Mouse (Mus musculus) liver, embryonic 12.5 days (tissue): ENCODE data around the gene Tmem246. TPM values are rescaled to one million over a fixed set of nuclear protein-coding genes. Genes with fewer than 3 reads are reported as not detected.

ENCODE experiments used
- ATAC-seq: fragments of 200-750 bp; cut with Nextera tagmentation; 2 replicates; pipeline ENCODE4 v1.8.0; 2017; ENCODE audit warnings: moderate number of reproducible peaks, mild to moderate bottlenecking, moderate library complexity
- H3K27ac ChIP-seq: fragments of 300-500 bp; sonication (generic); 2 replicates; pipeline ENCODE4 v1.5.1; 2016; ENCODE audit warnings: mild to moderate bottlenecking
- H3K27me3 ChIP-seq: fragments of 300-500 bp; sonication (generic); replicated peaks from 2 replicates; pipeline ENCODE4 v1.6.1; 2016; ENCODE audit warnings: mild to moderate bottlenecking, moderate library complexity
- H3K36me3 ChIP-seq: fragments of 300-500 bp; sonication (generic); 2 replicates; pipeline ENCODE4 v1.6.1; 2016; ENCODE audit warnings: mild to moderate bottlenecking, moderate library complexity
- H3K4me1 ChIP-seq: fragments of 300-500 bp; sonication (generic); 2 replicates; pipeline ENCODE4 v1.6.1; 2016
- H3K4me2 ChIP-seq: fragments of 300-500 bp; sonication (generic); 2 replicates; pipeline ENCODE4 v1.6.1; 2016; ENCODE audit warnings: mild to moderate bottlenecking, moderate library complexity
- H3K4me3 ChIP-seq: fragments of 300-500 bp; sonication (generic); 2 replicates; pipeline ENCODE4 v1.5.1; 2016; ENCODE audit warnings: mild to moderate bottlenecking, moderate library complexity
- H3K9ac ChIP-seq: fragments of 300-500 bp; sonication (generic); 2 replicates; pipeline ENCODE4 v1.6.1; 2016; ENCODE audit warnings: mild to moderate bottlenecking, moderate library complexity
- H3K9me3 ChIP-seq: fragments of 300-500 bp; sonication (generic); replicated peaks from 2 replicates; pipeline ENCODE4 v1.6.1; 2016; ENCODE audit warnings: mild to moderate bottlenecking, moderate library complexity
- WGBS: fragments of 180-500 bp; shearing (Covaris S2); methylation state at CpG from one replicate; pipeline ENCODE4 v1.1.7; 2016; ENCODE audit not compliant: insufficient replicate concordance; 5-methylcytosine and 5-hydroxymethylcytosine counted together
- polyA plus RNA-seq: library from polyadenylated mRNA; unstranded; fragments of >200 nt; fragmentation: Nextera tagmentation; extraction: Ambion mirVana; gene quantifications from 2 replicates; pipeline ENCODE4 v1.2.1, GENCODE M21; 2016

The Tmem246 gene
- polyA plus RNA-seq, 1 experiment from 2014 or later = 13.3 TPM

DNA sequence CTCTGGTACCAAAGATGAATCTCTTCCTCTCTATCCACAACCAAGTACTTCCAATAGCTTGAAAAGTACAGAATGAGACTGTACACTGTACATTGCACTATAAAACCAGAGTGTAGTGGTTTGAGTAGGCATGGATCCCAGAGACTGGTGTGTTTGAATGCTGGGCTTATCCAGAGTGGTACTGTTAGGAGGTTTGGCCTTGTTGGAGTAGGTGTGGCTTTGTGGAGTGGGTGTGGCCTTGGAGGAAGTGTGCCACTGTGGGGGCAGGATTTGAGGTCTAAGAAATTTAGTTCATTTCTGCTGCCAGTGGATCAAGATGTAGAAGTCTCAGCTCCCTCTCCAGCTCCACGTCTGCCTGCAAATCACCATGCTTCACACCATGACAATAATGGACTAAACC, 7.8 kb upstream of the Tmem246 start:
- H3K27me3 ChIP-seq = peaks cover 7% of the 10 kb centered on the region; the same call in 1 of the 2 replicates
- peak; percentile 54 for ATAC-seq
- no peak overlapping the region for H3K4me3 ChIP-seq
- no peaks in the 10 kb centered on the region for H3K36me3 ChIP-seq
- peaks cover 16% of the 10 kb centered on the region for H3K4me1 ChIP-seq
- WGBS = 56% methylated on average over 1 of the region's 1 CpGs
- no peak overlapping the region for H3K4me2 ChIP-seq
- no peak overlapping the region for H3K9ac ChIP-seq
- H3K27ac ChIP-seq = no peak overlapping the region
- H3K9me3 ChIP-seq = no peaks in the 10 kb centered on the region

DNA sequence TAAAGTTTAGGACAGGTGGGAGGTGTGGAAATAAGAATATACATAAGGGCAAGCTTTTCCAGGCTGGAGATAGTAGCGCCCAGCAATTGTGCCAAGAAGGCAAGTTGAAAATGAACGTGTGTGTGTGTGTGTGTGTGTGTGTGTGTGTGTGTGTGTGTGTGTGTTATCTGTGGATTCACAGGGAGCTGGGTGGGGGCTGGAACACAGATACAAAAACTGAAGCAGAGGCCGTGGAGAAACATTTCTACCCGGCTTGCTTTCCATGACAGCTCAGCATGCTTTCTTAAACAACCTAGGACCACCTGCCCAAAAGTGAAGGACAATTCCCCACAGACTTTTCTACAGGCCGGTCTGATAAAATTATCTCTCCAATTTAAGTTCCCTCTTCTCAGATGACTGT, 6.9 kb upstream of the Tmem246 start:
- H3K9ac ChIP-seq = no peak overlapping the region
- ATAC-seq = peak; percentile 54; the same call in 1 of the 2 replicates

DNA sequence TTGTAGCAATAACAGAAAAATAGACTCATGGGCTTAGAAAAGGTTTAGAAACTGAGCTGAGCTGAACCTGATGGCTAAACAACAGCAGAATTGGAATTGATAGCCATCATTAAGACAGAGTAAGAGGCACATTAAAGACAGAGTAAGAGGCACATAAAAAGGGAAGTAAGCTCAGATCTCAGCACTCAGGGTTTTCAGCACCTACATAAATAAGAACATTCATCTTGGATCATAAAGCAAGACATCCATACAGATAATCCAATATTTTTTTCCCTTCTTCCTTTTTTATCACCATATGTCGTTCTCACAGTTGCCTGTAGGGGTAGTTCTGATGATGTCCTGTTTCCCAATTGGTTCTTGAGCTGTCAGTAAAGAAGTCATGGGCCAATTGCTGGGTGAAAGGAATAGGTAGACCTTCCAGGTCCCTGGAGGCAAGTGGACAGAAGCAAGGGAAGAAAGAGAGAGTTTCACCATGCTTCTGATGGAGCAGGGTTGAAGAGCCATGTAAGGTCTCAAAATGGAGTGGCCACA, 6.4 kb upstream of the Tmem246 start:
- H3K4me2 ChIP-seq = no peak overlapping the region
- no peak overlapping the region for H3K9ac ChIP-seq
- ATAC-seq = peak; percentile 40; the same call in 1 of the 2 replicates
- H3K36me3 ChIP-seq = no peaks in the 10 kb centered on the region
- H3K27me3 ChIP-seq = peaks cover 7% of the 10 kb centered on the region; the same call in 1 of the 2 replicates
- 47% methylated on average over 1 of the region's 1 CpGs for WGBS
- no peak overlapping the region for H3K27ac ChIP-seq
- H3K4me3 ChIP-seq = no peak overlapping the region
- H3K9me3 ChIP-seq = no peaks in the 10 kb centered on the region
- H3K4me1 ChIP-seq = peaks cover 16% of the 10 kb centered on the region

More for the DNA sequence above, 6.9 kb upstream of the Tmem246 start:
- no peaks in the 10 kb centered on the region for H3K9me3 ChIP-seq
- no peak overlapping the region for H3K4me3 ChIP-seq
- H3K36me3 ChIP-seq = no peaks in the 10 kb centered on the region
- WGBS = 40% methylated on average over 5 of the region's 5 CpGs
- peak overlapping the region; percentile 11; the same call in 1 of the 2 replicates for H3K4me2 ChIP-seq
- H3K4me1 ChIP-seq = peaks cover 16% of the 10 kb centered on the region
- no peak overlapping the region for H3K27ac ChIP-seq
- H3K27me3 ChIP-seq = peaks cover 7% of the 10 kb centered on the region; the same call in 1 of the 2 replicates

DNA sequence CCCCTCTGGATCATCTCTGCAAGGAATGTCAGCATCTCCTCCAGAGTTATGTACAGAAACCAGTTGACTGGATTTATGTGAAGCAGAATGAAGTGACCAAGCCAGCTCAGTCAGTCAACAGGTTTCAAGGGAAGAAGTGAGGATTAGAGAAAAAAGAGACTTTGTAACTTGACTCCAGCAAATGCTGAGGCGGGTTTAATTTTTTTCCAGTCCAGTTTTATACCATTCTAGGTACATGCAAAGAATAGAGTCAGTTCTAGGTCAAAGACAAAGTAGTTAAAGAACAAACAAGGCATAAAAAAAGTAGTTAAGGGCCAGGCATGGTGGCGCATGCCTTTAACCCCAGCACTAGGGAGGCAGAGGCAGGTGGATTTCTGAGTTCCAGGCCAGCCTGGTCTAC, 5.5 kb upstream of the Tmem246 start:
- H3K27me3 ChIP-seq = peaks cover 7% of the 10 kb centered on the region; the same call in 1 of the 2 replicates
- no peak overlapping the region for H3K9ac ChIP-seq
- no peak overlapping the region for H3K4me2 ChIP-seq
- ATAC-seq = no peak
- H3K4me1 ChIP-seq = peaks cover 17% of the 10 kb centered on the region
- no peak overlapping the region for H3K27ac ChIP-seq
- 73% methylated on average over 2 of the region's 2 CpGs for WGBS
- H3K4me3 ChIP-seq = no peak overlapping the region
- no peaks in the 10 kb centered on the region for H3K9me3 ChIP-seq
- H3K36me3 ChIP-seq = no peaks in the 10 kb centered on the region

DNA sequence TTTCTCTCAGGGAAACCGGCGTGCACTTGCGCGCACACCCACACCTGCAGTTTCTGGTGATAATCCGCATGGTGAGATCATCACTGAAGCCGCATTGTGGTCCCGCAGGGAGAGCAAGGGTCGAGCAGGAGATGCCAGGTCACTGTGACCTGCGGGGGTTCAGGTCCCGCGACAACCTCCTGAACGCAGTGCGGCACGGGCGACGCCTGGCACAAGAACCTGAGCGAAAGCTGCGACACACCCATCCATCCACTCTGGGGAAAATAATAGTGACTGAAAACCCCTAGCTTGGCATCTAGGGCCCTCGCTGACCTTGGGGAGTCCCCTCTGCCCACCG, 862 bp downstream of the Tmem246 start:
- Histone ChIP-seq H3K9me3 (no peaks in the 10 kb centered on the region), H3K27me3 (no peaks in the 10 kb centered on the region), H3K27ac (peak overlapping the region; percentile 75; the same call in 1 of the 2 replicates), H3K9ac (peak overlapping the region; percentile 75), H3K4me3 (peak overlapping the region; percentile 78), H3K4me2 (peak overlapping the region; percentile 93), H3K36me3 (no peaks in the 10 kb centered on the region), H3K4me1 (peaks cover 20% of the 10 kb centered on the region)
- peak; percentile 51; the same call in 1 of the 2 replicates for ATAC-seq
- 2% methylated on average over 20 of the region's 20 CpGs for WGBS

DNA sequence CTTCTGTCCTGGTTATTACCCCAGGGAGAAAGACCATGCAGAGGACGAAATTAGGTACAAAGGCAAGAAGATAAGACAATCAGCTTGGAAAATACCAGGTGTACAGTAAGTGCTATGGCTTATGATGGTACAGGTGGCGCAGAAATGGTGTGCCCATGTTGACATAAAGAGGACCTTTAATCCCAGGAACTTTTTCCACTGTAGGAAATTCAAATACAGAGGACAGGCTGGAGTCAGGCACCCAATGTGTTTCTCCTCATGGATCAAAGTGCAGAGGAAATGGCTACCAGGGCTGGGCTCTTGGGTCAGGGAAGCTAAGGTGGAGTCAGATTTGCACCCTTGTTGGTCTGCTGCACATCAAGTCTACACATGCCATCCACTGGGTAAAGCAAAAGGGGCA, 7.5 kb downstream of the Tmem246 start:
- no peaks in the 10 kb centered on the region for H3K9me3 ChIP-seq
- H3K36me3 ChIP-seq = peaks cover 18% of the 10 kb centered on the region
- no peaks in the 10 kb centered on the region for H3K27me3 ChIP-seq
- peaks cover 17% of the 10 kb centered on the region; the same call in 1 of the 2 replicates for H3K4me1 ChIP-seq
- H3K4me3 ChIP-seq = no peak overlapping the region
- H3K9ac ChIP-seq = no peak overlapping the region
- peak overlapping the region; percentile 12; the same call in 1 of the 2 replicates for H3K27ac ChIP-seq
- no peak overlapping the region for H3K4me2 ChIP-seq
- WGBS = 64% methylated on average over 2 of the region's 2 CpGs
- peak; percentile 40; the same call in 1 of the 2 replicates for ATAC-seq

DNA sequence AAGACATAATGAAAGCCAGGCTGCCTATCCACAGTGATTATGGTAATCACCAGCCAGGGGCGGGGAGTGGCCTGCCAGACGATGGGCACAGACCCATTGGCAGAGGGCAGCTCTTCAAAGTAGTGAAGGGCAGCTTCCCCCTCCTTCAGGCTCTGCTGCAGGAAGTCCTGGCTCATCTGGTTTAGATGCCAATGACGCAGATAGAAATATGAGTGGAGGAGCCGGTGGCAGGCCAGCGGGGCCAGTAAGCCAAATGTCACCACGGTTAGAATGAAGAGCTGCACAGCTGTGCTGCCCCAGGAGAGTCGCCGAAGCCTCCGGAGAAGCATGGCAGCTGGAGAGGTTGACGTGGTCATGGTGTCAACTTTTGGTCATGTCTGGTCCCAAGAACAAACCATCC, 10.9 kb downstream of the Tmem246 start:
- Histone ChIP-seq H3K9me3 (no peaks in the 10 kb centered on the region), H3K4me2 (no peak overlapping the region), H3K4me3 (no peak overlapping the region), H3K27ac (no peak overlapping the region), H3K27me3 (no peaks in the 10 kb centered on the region), H3K4me1 (peaks cover 17% of the 10 kb centered on the region), H3K36me3 (peaks cover 18% of the 10 kb centered on the region), H3K9ac (no peak overlapping the region)
- 81% methylated on average over 10 of the region's 10 CpGs for WGBS
- ATAC-seq = no peak

DNA sequence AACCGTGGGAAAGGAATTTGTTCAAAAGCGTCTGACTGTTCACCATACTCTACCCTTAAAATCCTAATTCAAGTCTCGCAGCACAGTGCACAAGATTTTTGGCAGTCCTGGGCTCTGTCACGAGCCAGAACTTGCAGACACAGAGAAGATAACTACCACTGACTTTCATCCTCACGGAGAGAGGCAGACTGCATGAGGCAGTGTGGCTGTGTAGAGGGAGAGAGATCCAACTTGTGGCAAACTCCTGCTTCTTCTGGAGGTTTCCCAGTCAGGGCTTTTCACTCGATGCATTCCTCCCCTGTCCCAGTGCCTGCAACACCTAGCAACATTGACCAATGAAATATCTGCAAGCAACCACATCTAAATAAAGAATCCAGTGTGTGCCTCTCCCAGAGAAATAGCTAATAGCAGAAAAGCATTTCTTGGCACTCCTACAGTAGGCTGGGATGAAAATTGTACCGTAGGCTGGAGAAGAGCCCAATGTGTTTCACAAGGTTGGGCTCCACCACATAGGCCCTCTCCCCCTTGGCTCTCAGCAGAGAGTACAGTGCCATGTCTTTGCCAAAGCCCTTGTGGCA, 12.1 kb downstream of the Tmem246 start:
- Histone ChIP-seq H3K4me1 (peaks cover 29% of the 10 kb centered on the region), H3K27me3 (no peaks in the 10 kb centered on the region), H3K9me3 (no peaks in the 10 kb centered on the region), H3K9ac (no peak overlapping the region), H3K27ac (no peak overlapping the region), H3K4me2 (no peak overlapping the region), H3K4me3 (no peak overlapping the region), H3K36me3 (peaks cover 18% of the 10 kb centered on the region)
- ATAC-seq = no peak
- 70% methylated on average over 7 of the region's 7 CpGs for WGBS

DNA sequence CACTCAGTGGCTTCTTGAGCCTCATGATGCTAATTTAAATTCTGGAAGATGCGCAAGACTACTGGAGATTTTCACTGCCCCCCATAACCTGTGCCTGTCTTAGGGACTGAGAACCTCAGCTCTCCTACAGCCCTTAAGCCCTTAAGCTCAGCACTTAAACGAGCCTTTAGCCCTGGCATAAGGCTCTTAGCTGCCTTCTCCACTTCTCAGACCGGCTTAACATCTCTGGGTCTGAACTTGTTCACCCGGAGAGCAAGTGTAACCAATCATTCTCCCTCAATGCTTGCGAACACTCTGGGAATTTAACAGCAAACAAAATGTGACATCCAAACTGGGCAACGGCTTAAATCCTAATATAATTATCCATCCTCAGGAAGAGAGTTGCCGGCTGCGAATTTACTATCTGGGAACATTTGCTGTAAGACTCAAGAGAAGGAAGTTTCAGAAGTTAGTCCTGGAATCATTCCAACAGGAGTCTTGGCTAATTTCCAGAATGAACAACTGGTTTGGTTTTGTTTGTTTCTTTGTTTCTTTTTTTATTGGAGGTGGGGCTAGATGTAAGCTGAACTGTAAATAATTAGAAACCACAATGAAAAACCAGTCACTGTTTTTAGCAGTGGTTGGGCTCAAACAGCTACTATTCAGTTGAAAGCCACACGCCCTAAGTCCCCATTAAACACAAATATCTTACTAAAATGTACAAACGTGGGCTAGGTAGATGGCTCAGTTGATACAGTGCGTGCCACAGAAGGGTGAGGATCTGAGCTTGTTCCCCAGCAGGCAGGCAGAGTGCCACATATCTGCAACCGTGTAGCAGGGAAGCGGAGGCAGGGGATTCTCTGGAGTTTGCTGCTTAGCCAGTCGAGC, 13.5 kb downstream of the Tmem246 start:
- Histone ChIP-seq H3K4me3 (no peak overlapping the region), H3K27ac (no peak overlapping the region), H3K27me3 (no peaks in the 10 kb centered on the region), H3K9me3 (no peaks in the 10 kb centered on the region), H3K9ac (no peak overlapping the region), H3K4me1 (peaks cover 39% of the 10 kb centered on the region), H3K4me2 (no peak overlapping the region), H3K36me3 (peaks cover 18% of the 10 kb centered on the region)
- 72% methylated on average over 14 of the region's 14 CpGs for WGBS
- no peak for ATAC-seq

DNA sequence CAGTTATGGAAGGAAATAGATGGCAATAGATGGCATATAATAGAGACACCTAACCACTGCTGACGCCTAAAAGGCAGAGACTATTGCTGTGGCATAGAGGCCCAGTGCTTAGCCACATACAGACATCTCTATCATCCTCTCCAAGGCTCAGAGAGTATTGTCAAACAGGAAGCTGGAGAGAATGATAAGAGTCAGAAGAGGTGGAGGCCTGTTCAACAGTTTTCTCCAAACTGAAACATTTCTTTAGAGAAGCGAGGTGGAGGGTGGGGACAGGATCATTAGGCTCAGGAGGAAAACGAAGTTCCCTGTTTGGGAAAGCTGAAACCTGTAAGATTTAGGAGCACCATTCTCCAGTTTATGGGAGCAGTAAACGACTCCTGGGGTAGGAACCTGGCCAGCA, 16.4 kb downstream of the Tmem246 start:
- Histone ChIP-seq H3K4me1 (peaks cover 41% of the 10 kb centered on the region), H3K27ac (peak overlapping the region; percentile 81), H3K9ac (peak overlapping the region; percentile 58; the same call in 1 of the 2 replicates), H3K4me3 (0 out of 2 replicates have a peak overlapping the region, but pooled peaks have one; percentile 1), H3K9me3 (no peaks in the 10 kb centered on the region), H3K36me3 (peaks cover 11% of the 10 kb centered on the region), H3K4me2 (peak overlapping the region; percentile 45), H3K27me3 (no peaks in the 10 kb centered on the region)
- peak; percentile 97 for ATAC-seq
- 17% methylated on average over 4 of the region's 4 CpGs for WGBS

DNA sequence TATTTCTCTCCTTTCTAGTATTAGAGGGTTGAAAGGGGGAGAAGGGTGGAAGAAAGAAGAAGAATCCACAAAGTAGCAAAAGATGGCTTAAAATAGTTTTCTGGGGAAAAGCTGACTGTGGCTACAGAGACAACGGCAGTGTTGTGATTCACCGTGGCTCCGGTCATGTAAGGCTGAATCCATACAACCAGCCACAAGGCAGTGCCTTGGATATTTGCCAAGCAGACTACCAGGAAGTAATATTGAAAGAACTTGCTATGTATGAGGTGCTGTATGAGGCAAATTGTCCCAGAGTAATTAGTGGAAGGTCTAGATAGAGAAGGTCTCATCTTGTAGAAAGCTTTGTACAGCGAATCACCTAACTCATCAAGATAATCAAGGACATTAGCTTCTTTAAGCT, 25.5 kb downstream of the Tmem246 start:
- Histone ChIP-seq H3K36me3 (no peaks in the 10 kb centered on the region), H3K4me3 (no peak overlapping the region), H3K4me2 (no peak overlapping the region), H3K27ac (no peak overlapping the region), H3K9ac (no peak overlapping the region), H3K4me1 (0 out of 2 replicates have a peak, but pooled peaks cover 4% of the 10 kb centered on the region), H3K27me3 (no peaks in the 10 kb centered on the region), H3K9me3 (no peaks in the 10 kb centered on the region)
- no peak for ATAC-seq
- 77% methylated on average over 4 of the region's 4 CpGs for WGBS

DNA sequence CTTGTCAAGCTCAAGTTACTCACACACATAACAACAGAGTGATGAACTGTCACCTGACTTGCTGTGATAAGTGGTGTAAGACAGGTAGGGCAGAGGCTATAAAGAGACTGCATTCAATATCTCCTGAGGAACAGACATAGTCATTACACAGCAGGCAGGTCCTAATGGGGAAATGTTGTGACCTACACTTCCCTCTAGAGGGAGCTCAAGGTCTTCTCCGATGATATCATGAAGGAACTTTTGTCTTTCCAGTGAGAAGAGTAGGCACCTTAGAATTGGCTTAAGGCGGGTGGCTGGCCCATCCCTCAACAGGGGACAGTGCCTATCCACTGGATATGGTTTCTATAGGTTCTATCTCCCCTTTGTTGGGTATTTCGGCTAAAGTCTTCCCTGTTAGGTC, 30.1 kb downstream of the Tmem246 start:
- Histone ChIP-seq H3K27me3 (no peaks in the 10 kb centered on the region), H3K4me3 (no peak overlapping the region), H3K4me2 (no peak overlapping the region), H3K9me3 (no peaks in the 10 kb centered on the region), H3K4me1 (0 out of 2 replicates have a peak, but pooled peaks cover 4% of the 10 kb centered on the region), H3K36me3 (no peaks in the 10 kb centered on the region), H3K9ac (no peak overlapping the region), H3K27ac (no peak overlapping the region)
- WGBS = 8% methylated on average over 3 of the region's 3 CpGs
- ATAC-seq = peak; percentile 75
